In genomic region chr3:144162156-144162555, GRCm38 (mm10) we compare ENCODE assay signal across 29 mouse cellular contexts. TPM values are rescaled to one million over a fixed set of nuclear protein-coding genes. Genes with fewer than 3 reads are reported as not detected.
DNase-seq lines count a peak whose midpoint lies in the region; ATAC-seq and TF ChIP-seq lines count a peak whose summit lies in the region.
"Had no signal": no experiment of that assay in that cellular context is flagged by ENCODE, and none has a peak within 500 bp of the region (broad histone marks: within the 10 kb centered on the region; RNA-seq: fewer than 3 reads in every experiment).

No protein-coding gene starts in this region.

- H3K27me3 ChIP-seq in heart, embryonic 14.5 days (ENCODE audit: control insufficient read depth, insufficient read depth, low read length) = no peaks in the 10 kb centered on the region
- no peaks in the 10 kb centered on the region for H3K27me3 ChIP-seq in intestine, embryonic 15.5 days (replicated peaks)
- no peaks in the 10 kb centered on the region for H3K27me3 ChIP-seq in intestine, embryonic 16.5 days (replicated peaks; ENCODE audit: control insufficient read depth, insufficient read depth, low read length)
- no peaks in the 10 kb centered on the region for H3K27me3 ChIP-seq in intestine, postnatal 0 days (replicated peaks; ENCODE audit: control insufficient read depth, insufficient read depth, low read length)
- H3K27me3 ChIP-seq: embryonic facial prominence, embryonic 13.5 days; limb, embryonic 13.5 days; midbrain, embryonic 13.5 days had no signal

- no peak for ATAC-seq in heart, embryonic 14.5 days (ENCODE audit: insufficient number of reproducible peaks, insufficient read depth, low FRiP score, low read depth)
- 0 out of 2 replicates have a peak, but pooled peaks have one; percentile 23 for ATAC-seq in intestine, embryonic 15.5 days
- ATAC-seq in intestine, embryonic 16.5 days = no peak
- no peak for ATAC-seq in intestine, postnatal 0 days
- ATAC-seq: forebrain, embryonic 16.5 days; liver, postnatal 0 days; midbrain, embryonic 13.5 days had no signal

- no peak for TF ChIP-seq CTCF in intestine, postnatal 0 days (IDR thresholded peaks at IDR 0.05; ENCODE audit: low read depth)

- peak; percentile 24 for DNase-seq in embryo, embryonic 9.5 days (ENCODE audit: extremely low spot score)
- no peak for DNase-seq in embryo, embryonic 11 days
- DNase-seq in heart, adult 18-20 months = no peak
- no peak for DNase-seq in testis, postnatal 14 days (ENCODE audit: low spot score)
- DNase-seq: adrenal gland, postnatal 25 days; cerebellum, adult 11-12 months; cerebellum, adult 9-11 months; kidney, adult 2 months; kidney, postnatal 36 days; liver, postnatal 0 days; lung, postnatal 36 days; right cerebral cortex, postnatal 4 days; thymus, adult 2 months; thymus, postnatal 36 days had no signal

- no peak overlapping the region for H3K4me3 ChIP-seq in heart, embryonic 14.5 days (ENCODE audit: control insufficient read depth in 1 of 2, insufficient read depth in 1 of 2, low read depth in 1 of 2, low read length in 2 of 2)
- no peak overlapping the region for H3K4me3 ChIP-seq in intestine, embryonic 15.5 days (replicated peaks)
- no peak overlapping the region for H3K4me3 ChIP-seq in intestine, embryonic 16.5 days (ENCODE audit: low read length)
- no peak overlapping the region for H3K4me3 ChIP-seq in intestine, postnatal 0 days (ENCODE audit: low read depth, low read length)
- H3K4me3 ChIP-seq: embryonic facial prominence, embryonic 13.5 days; erythroblast, embryonic 14.5 days; layer of hippocampus, adult 2 months; left cerebral cortex, adult 2 months; limb, embryonic 13.5 days; midbrain, embryonic 13.5 days had no signal

- H3K9ac ChIP-seq in heart, embryonic 14.5 days (ENCODE audit: low read length) = no peak overlapping the region
- H3K9ac ChIP-seq in intestine, embryonic 15.5 days = no peak overlapping the region
- H3K9ac ChIP-seq in intestine, embryonic 16.5 days (ENCODE audit: low read depth, low read length) = no peak overlapping the region
- H3K9ac ChIP-seq in intestine, postnatal 0 days (ENCODE audit: low read depth, low read length) = no peak overlapping the region
- H3K9ac ChIP-seq: embryonic facial prominence, embryonic 13.5 days; hindbrain, embryonic 14.5 days; limb, embryonic 13.5 days; liver, postnatal 0 days; midbrain, embryonic 13.5 days had no signal

- H3K4me1 ChIP-seq in heart, embryonic 14.5 days (ENCODE audit: control insufficient read depth in 2 of 2, insufficient read depth in 2 of 2, low read length in 2 of 2) = peaks cover 15 to 32% of the 10 kb centered on the region in 2 experiments
- 0 out of 2 replicates have a peak, but pooled peaks cover 6% of the 10 kb centered on the region for H3K4me1 ChIP-seq in intestine, embryonic 15.5 days (replicated peaks)
- peaks cover 11% of the 10 kb centered on the region; the same call in 1 of the 2 replicates for H3K4me1 ChIP-seq in intestine, embryonic 16.5 days (ENCODE audit: control insufficient read depth, insufficient read depth, low read length)
- peaks cover 15% of the 10 kb centered on the region for H3K4me1 ChIP-seq in intestine, postnatal 0 days (replicated peaks; ENCODE audit: control insufficient read depth, insufficient read depth, low read length)
- H3K4me1 ChIP-seq: midbrain, embryonic 13.5 days had no signal

- peak overlapping the region; percentile 42 for H3K4me2 ChIP-seq in heart, embryonic 14.5 days (ENCODE audit: low read length)
- 0 out of 2 replicates have a peak overlapping the region, but pooled peaks have one; percentile 3 for H3K4me2 ChIP-seq in intestine, embryonic 15.5 days (replicated peaks)
- H3K4me2 ChIP-seq in intestine, embryonic 16.5 days (ENCODE audit: low read depth, low read length) = no peak overlapping the region
- 0 out of 2 replicates have a peak overlapping the region, but pooled peaks have one; percentile 3 for H3K4me2 ChIP-seq in intestine, postnatal 0 days (replicated peaks; ENCODE audit: low read depth)
- H3K4me2 ChIP-seq: embryonic facial prominence, embryonic 13.5 days; hindbrain, embryonic 14.5 days; limb, embryonic 13.5 days; liver, embryonic 11.5 days; midbrain, embryonic 13.5 days had no signal

- H3K36me3 ChIP-seq in heart, embryonic 14.5 days (ENCODE audit: control insufficient read depth, insufficient read depth, low read length) = no peaks in the 10 kb centered on the region
- H3K36me3 ChIP-seq in intestine, embryonic 15.5 days = no peaks in the 10 kb centered on the region
- H3K36me3 ChIP-seq in intestine, embryonic 16.5 days (ENCODE audit: control insufficient read depth, insufficient read depth, low read length) = no peaks in the 10 kb centered on the region
- no peaks in the 10 kb centered on the region for H3K36me3 ChIP-seq in intestine, postnatal 0 days (ENCODE audit: control insufficient read depth, insufficient read depth)
- H3K36me3 ChIP-seq: embryonic facial prominence, embryonic 13.5 days; G1E; limb, embryonic 13.5 days; midbrain, embryonic 13.5 days had no signal

- no peaks in the 10 kb centered on the region for H3K9me3 ChIP-seq in heart, embryonic 14.5 days (ENCODE audit: control insufficient read depth, low read length)
- H3K9me3 ChIP-seq in intestine, embryonic 15.5 days = no peaks in the 10 kb centered on the region
- no peaks in the 10 kb centered on the region for H3K9me3 ChIP-seq in intestine, embryonic 16.5 days (ENCODE audit: control insufficient read depth, low read length)
- no peaks in the 10 kb centered on the region for H3K9me3 ChIP-seq in intestine, postnatal 0 days (ENCODE audit: control insufficient read depth)
- H3K9me3 ChIP-seq: embryonic facial prominence, embryonic 13.5 days; G1E; limb, embryonic 13.5 days; midbrain, embryonic 13.5 days had no signal

- WGBS in heart, embryonic 14.5 days = 1% methylated on average over 8 of the region's 8 CpGs
- WGBS in intestine, embryonic 15.5 days = 11% methylated on average over 8 of the region's 8 CpGs
- WGBS in intestine, embryonic 16.5 days = 20% methylated on average over 8 of the region's 8 CpGs
- WGBS in intestine, postnatal 0 days = 12% methylated on average over 8 of the region's 8 CpGs

- peak overlapping the region in 1 of 2 experiments; percentile 39; a peak in 1 of 4 replicates for H3K27ac ChIP-seq in heart, embryonic 14.5 days (replicated peaks in 1 of 2; ENCODE audit: control insufficient read depth in 1 of 2, insufficient read depth in 1 of 2, low read depth in 2 of 2, low read length in 2 of 2)
- H3K27ac ChIP-seq in intestine, embryonic 15.5 days = no peak overlapping the region
- no peak overlapping the region for H3K27ac ChIP-seq in intestine, embryonic 16.5 days (ENCODE audit: low read length)
- no peak overlapping the region for H3K27ac ChIP-seq in intestine, postnatal 0 days (ENCODE audit: low read depth, low read length)
- H3K27ac ChIP-seq: embryonic facial prominence, embryonic 13.5 days; hindbrain, embryonic 14.5 days; layer of hippocampus, adult 2 months; left cerebral cortex, adult 2 months; limb, embryonic 13.5 days; midbrain, embryonic 13.5 days; stomach, postnatal 0 days had no signal

RNA-seq across cellular contexts. Expression of gene Lmo4, which starts 42.9 kb away (rescaled TPM):
- polyA plus RNA-seq in heart, embryonic 14.5 days (2014; fragmentation: Nextera tagmentation; extraction: Ambion mirVana) = 45.2 and 45.3 TPM in 2 replicates
- 10 to 100 TPM; 28.6 to 29.1 TPM for total RNA-seq in heart, adult 18-20 months (2021)
- polyA plus RNA-seq in intestine, embryonic 15.5 days (2015; fragmentation: Nextera tagmentation; extraction: Ambion mirVana) = 53.6 and 60.8 TPM in 2 replicates
- polyA plus RNA-seq in intestine, embryonic 16.5 days (2015; fragmentation: Nextera tagmentation; extraction: Ambion mirVana) = 49.5 and 57.2 TPM in 2 replicates
- polyA plus RNA-seq in intestine, postnatal 0 days (2015; fragmentation: Nextera tagmentation; extraction: Ambion mirVana) = 23.5 and 26.3 TPM in 2 replicates
